Mouse (Mus musculus) neural tube, embryonic 13.5 days (tissue): ENCODE results near the gene BC029722. TPM values are rescaled to one million over a fixed set of nuclear protein-coding genes. Genes with fewer than 3 reads are reported as not detected.

Experiments
- ATAC-seq: fragments of 200-750 bp; cut with Nextera tagmentation; 2 replicates; pipeline ENCODE4 v1.8.0; 2017; ENCODE audit warnings: low read depth, mild to moderate bottlenecking, moderate TSS enrichment, moderate library complexity
- H3K27ac ChIP-seq: fragments of 300-500 bp; sonication (generic); replicated peaks from 2 replicates; pipeline ENCODE4 v1.5.1; 2015; ENCODE audit warnings: moderate library complexity, mild to moderate bottlenecking, inconsistent platforms
- H3K27me3 ChIP-seq: fragments of 300-500 bp; sonication (generic); 2 replicates; pipeline ENCODE4 v1.6.1; 2015; ENCODE audit warnings: mild to moderate bottlenecking, inconsistent platforms
- H3K36me3 ChIP-seq: fragments of 300-500 bp; sonication (generic); 2 replicates; pipeline ENCODE4 v1.6.1; 2015; ENCODE audit warnings: mild to moderate bottlenecking, inconsistent platforms
- H3K4me1 ChIP-seq: fragments of 300-500 bp; sonication (generic); replicated peaks from 2 replicates; pipeline ENCODE4 v1.6.1; 2015; ENCODE audit warnings: inconsistent platforms
- H3K4me2 ChIP-seq: fragments of 300-500 bp; sonication (generic); 2 replicates; pipeline ENCODE4 v1.6.1; 2015; ENCODE audit warnings: inconsistent platforms, mild to moderate bottlenecking, moderate library complexity
- H3K4me3 ChIP-seq: fragments of 300-500 bp; sonication (generic); 2 replicates; pipeline ENCODE4 v1.5.1; 2015; ENCODE audit warnings: mild to moderate bottlenecking, inconsistent platforms
- H3K9ac ChIP-seq: fragments of 300-500 bp; sonication (generic); 2 replicates; pipeline ENCODE4 v1.6.1; 2015; ENCODE audit warnings: moderate library complexity, mild to moderate bottlenecking, inconsistent platforms
- H3K9me3 ChIP-seq: fragments of 300-500 bp; sonication (generic); 2 replicates; pipeline ENCODE4 v1.6.1; 2016; ENCODE audit warnings: inconsistent platforms
- WGBS: fragments of 180-500 bp; shearing (Covaris S2); methylation state at CpG from one replicate; pipeline ENCODE4 v1.1.7; 2015; 5-methylcytosine and 5-hydroxymethylcytosine counted together
- polyA plus RNA-seq: library from polyadenylated mRNA; unstranded; fragments of >200 nt; fragmentation: Nextera tagmentation; extraction: Ambion mirVana; gene quantifications from 2 replicates; pipeline ENCODE4 v1.2.1, GENCODE M21; 2015

Gene BC029722
- polyA plus RNA-seq, 1 experiment from 2014 or later: 28.7 TPM

DNA sequence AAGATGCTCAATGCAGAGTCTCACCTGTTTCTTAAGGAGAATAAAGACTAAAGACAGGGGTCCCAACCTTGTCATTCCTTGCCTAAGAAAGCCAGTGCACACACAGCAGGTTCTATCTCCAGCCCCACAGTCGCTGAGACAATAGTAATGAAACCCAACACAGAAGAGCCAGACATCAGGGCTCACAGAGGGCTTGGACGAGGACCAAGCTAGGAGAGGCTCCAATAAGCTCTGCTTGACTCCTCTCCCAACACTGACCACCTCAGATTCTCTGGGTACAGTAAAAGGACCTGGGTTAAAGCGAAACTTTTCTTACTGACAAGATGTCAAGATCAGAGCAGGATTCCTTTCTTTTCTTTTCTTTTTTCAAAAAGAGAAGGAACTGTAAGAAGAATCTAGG is 20.6 kb downstream of the BC029722 start:
- peaks cover 86% of the 10 kb centered on the region for H3K36me3 ChIP-seq
- no peak overlapping the region for H3K4me3 ChIP-seq
- H3K27me3 ChIP-seq: no peaks in the 10 kb centered on the region
- H3K9ac ChIP-seq: no peak overlapping the region
- H3K27ac ChIP-seq: no peak overlapping the region
- no peaks in the 10 kb centered on the region for H3K9me3 ChIP-seq
- no peak overlapping the region for H3K4me2 ChIP-seq
- ATAC-seq: no peak
- no peaks in the 10 kb centered on the region for H3K4me1 ChIP-seq
- 74% methylated on average over 3 of the region's 3 CpGs for WGBS

DNA sequence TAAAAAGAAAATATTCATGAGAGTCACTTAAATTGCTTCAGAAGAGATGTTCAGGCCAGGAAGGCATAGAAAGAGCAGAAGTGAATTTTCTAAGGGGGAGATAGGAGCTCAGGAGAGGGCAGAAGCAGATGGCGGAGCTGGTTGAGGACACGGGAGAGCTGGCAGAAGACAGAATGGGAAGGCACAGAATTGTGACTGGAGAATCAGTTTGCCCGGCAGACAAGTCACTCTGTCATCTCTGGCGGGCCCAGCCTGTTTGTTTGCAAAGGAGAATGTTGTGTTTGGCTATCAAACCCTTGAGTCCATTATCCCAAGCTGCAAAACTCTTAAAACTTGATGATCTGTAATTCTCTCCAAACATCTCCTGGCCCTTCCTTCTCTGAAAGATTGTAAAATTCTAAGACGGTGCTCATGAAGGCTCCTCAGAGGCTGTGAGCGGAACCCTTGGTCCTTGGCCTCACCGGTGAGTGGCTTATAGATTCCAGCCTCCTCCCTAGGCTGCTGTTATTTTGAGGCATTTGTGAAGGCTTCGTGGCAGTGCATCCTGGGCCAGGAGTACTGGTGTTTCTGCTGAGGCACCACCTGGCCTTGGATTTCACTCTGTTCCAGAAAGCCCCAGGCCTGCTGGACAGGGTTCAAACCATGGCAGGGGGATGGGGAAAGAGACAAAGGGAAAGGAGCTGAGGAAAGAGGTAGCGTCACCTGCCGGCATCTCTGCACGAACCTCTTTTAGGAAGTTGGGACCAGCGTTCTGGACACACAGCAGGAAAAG is 24.4 kb downstream of the BC029722 start:
- WGBS: 84% methylated on average over 12 of the region's 12 CpGs
- Histone ChIP-seq H3K27ac (no peak overlapping the region), H3K36me3 (peaks cover 53% of the 10 kb centered on the region), H3K4me2 (no peak overlapping the region), H3K9ac (no peak overlapping the region), H3K27me3 (no peaks in the 10 kb centered on the region), H3K9me3 (no peaks in the 10 kb centered on the region), H3K4me3 (no peak overlapping the region), H3K4me1 (no peaks in the 10 kb centered on the region; the same call in 1 of the 2 replicates)
- ATAC-seq: no peak

- Histone ChIP-seq H3K9me3 (no peaks in the 10 kb centered on the region), H3K27ac (no peak overlapping the region), H3K4me2 (no peak overlapping the region), H3K36me3 (peaks cover 33% of the 10 kb centered on the region), H3K9ac (no peak overlapping the region), H3K4me1 (no peaks in the 10 kb centered on the region; the same call in 1 of the 2 replicates), H3K27me3 (no peaks in the 10 kb centered on the region), H3K4me3 (no peak overlapping the region)
- WGBS: 26% methylated on average over 12 of the region's 12 CpGs
- no peak for ATAC-seq
Measured at GRCm38 (mm10) chr2:155792899-155793298, 26.3 kb downstream of the BC029722 start.

- Histone ChIP-seq H3K9me3 (no peaks in the 10 kb centered on the region), H3K27ac (no peak overlapping the region), H3K4me2 (no peak overlapping the region), H3K4me1 (no peaks in the 10 kb centered on the region; the same call in 1 of the 2 replicates), H3K4me3 (no peak overlapping the region), H3K36me3 (no peaks in the 10 kb centered on the region), H3K9ac (no peak overlapping the region), H3K27me3 (no peaks in the 10 kb centered on the region)
- 72% methylated on average over 18 of the region's 18 CpGs for WGBS
- ATAC-seq: no peak
Measured at GRCm38 (mm10) chr2:155787949-155788931, 31.0 kb downstream of the BC029722 start.

- no peak overlapping the region for H3K27ac ChIP-seq
- no peaks in the 10 kb centered on the region for H3K9me3 ChIP-seq
- ATAC-seq: no peak
- no peaks in the 10 kb centered on the region for H3K27me3 ChIP-seq
- WGBS: 77% methylated on average over 5 of the region's 5 CpGs
- H3K9ac ChIP-seq: no peak overlapping the region
- no peak overlapping the region for H3K4me2 ChIP-seq
- H3K4me1 ChIP-seq: no peaks in the 10 kb centered on the region
- H3K36me3 ChIP-seq: no peaks in the 10 kb centered on the region
- no peak overlapping the region for H3K4me3 ChIP-seq
Measured at GRCm38 (mm10) chr2:155786905-155787304, 32.3 kb downstream of the BC029722 start.

- H3K9me3 ChIP-seq: no peaks in the 10 kb centered on the region
- H3K27me3 ChIP-seq: no peaks in the 10 kb centered on the region
- peaks cover 5% of the 10 kb centered on the region; the same call in 1 of the 2 replicates for H3K4me1 ChIP-seq
- no peak for ATAC-seq
- no peak overlapping the region; the same call in 1 of the 2 replicates for H3K27ac ChIP-seq
- WGBS: 74% methylated on average over 6 of the region's 6 CpGs
- no peaks in the 10 kb centered on the region for H3K36me3 ChIP-seq
- H3K4me2 ChIP-seq: no peak overlapping the region
- no peak overlapping the region for H3K4me3 ChIP-seq
- H3K9ac ChIP-seq: no peak overlapping the region
Measured at GRCm38 (mm10) chr2:155784534-155784933, 34.7 kb downstream of the BC029722 start.

- H3K27me3 ChIP-seq: peaks cover 5% of the 10 kb centered on the region; the same call in 1 of the 2 replicates
- no peak for ATAC-seq
- peaks cover 48% of the 10 kb centered on the region for H3K4me1 ChIP-seq
- H3K4me3 ChIP-seq: no peak overlapping the region
- no peak overlapping the region for H3K27ac ChIP-seq
- H3K9ac ChIP-seq: no peak overlapping the region
- WGBS: 79% methylated on average over 3 of the region's 3 CpGs
- H3K4me2 ChIP-seq: no peak overlapping the region
- no peaks in the 10 kb centered on the region for H3K9me3 ChIP-seq
- H3K36me3 ChIP-seq: no peaks in the 10 kb centered on the region
Measured at GRCm38 (mm10) chr2:155779506-155779905, 39.7 kb downstream of the BC029722 start.

DNA sequence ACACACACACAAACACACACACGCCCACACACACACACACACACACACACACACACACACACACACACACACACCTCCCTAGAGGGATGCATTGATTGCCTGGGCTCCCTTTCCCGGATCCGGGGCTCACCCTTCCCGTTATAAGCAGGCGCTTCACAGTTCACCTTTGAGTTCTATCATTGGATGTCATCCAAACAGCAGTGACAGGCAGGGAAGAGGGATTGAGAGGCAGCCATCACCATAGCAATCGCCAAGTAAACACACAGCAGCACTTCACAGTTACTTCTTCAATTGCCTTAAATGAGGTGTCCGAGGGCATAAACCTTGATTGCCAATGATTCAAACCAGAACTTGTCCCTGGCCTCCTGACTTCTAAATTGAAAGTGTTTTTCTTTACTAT is 40.2 kb downstream of the BC029722 start:
- 42% methylated on average over 7 of the region's 7 CpGs for WGBS
- ATAC-seq: no peak

DNA sequence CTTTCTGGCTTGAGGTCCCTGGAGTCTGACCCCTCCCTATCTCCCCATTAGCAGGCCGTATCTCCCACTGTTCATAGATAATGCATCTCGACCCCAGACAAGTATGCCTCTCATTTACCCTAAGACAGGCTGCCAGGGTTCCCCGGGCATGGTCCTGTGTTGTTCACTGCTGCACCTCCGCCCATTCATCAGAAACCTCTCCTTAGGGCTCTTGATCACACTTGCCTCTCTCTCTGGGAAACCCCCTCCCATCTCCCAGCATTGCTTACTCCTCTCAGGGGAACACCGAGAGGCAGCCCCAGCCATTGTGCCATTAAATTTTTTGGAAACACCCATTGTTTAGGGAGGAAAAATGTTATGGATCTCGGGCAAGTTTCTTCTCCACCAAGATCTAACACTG is 41.2 kb downstream of the BC029722 start:
- Histone ChIP-seq H3K27me3 (peaks cover 20% of the 10 kb centered on the region), H3K4me1 (peaks cover 50% of the 10 kb centered on the region), H3K4me3 (no peak overlapping the region), H3K9ac (peak overlapping the region; percentile 92; the same call in 1 of the 2 replicates), H3K9me3 (no peaks in the 10 kb centered on the region), H3K4me2 (peak overlapping the region; percentile 69), H3K36me3 (no peaks in the 10 kb centered on the region), H3K27ac (peak overlapping the region; percentile 71)
- WGBS: 48% methylated on average over 6 of the region's 6 CpGs
- no peak for ATAC-seq

More for the DNA sequence above, 40.2 kb downstream of the BC029722 start:
- Histone ChIP-seq H3K4me1 (peaks cover 50% of the 10 kb centered on the region), H3K27ac (no peak overlapping the region), H3K36me3 (no peaks in the 10 kb centered on the region), H3K4me2 (no peak overlapping the region), H3K9me3 (no peaks in the 10 kb centered on the region), H3K9ac (0 out of 2 replicates have a peak overlapping the region, but pooled peaks have one; percentile 26), H3K27me3 (peaks cover 10% of the 10 kb centered on the region), H3K4me3 (no peak overlapping the region)

- Histone ChIP-seq H3K9ac (peak overlapping the region; percentile 92), H3K27ac (peak overlapping the region; percentile 71; the same call in 1 of the 2 replicates), H3K4me2 (peak overlapping the region; percentile 69), H3K27me3 (peaks cover 24% of the 10 kb centered on the region), H3K9me3 (no peaks in the 10 kb centered on the region), H3K4me1 (peaks cover 50% of the 10 kb centered on the region), H3K36me3 (no peaks in the 10 kb centered on the region), H3K4me3 (peak overlapping the region; percentile 81; the same call in 1 of the 2 replicates)
- 36% methylated on average over 4 of the region's 4 CpGs for WGBS
- no peak for ATAC-seq
Measured at GRCm38 (mm10) chr2:155777688-155777985, 41.6 kb downstream of the BC029722 start.

GRCm38 (mm10) chr2:155776824-155777687 is 42.2 kb downstream of the BC029722 start:
- peak overlapping the region; percentile 14; the same call in 1 of the 2 replicates for H3K27ac ChIP-seq
- H3K9ac ChIP-seq: peak overlapping the region; percentile 92
- no peaks in the 10 kb centered on the region for H3K36me3 ChIP-seq
- peak overlapping the region; percentile 81 for H3K4me3 ChIP-seq
- H3K4me2 ChIP-seq: peak overlapping the region; percentile 69
- WGBS: 70% methylated on average over 10 of the region's 10 CpGs
- no peak for ATAC-seq
- H3K9me3 ChIP-seq: no peaks in the 10 kb centered on the region
- peaks cover 50% of the 10 kb centered on the region for H3K4me1 ChIP-seq
- H3K27me3 ChIP-seq: peaks cover 30% of the 10 kb centered on the region
